Mouse (Mus musculus): Measurements from ENCODE around the gene Gp5. TPM values are rescaled to one million over a fixed set of nuclear protein-coding genes. Genes with fewer than 3 reads are reported as not detected.

The Gp5 gene
- polyA plus RNA-seq, 1 experiment from 2014 or later = 2.8 TPM

GRCm38 (mm10) chr16:30260012-30260635, 50.5 kb downstream of the Gp5 start:
- Histone ChIP-seq H3K27me3 (ENCODE audit: control insufficient read depth, insufficient read depth, low read length) (no peaks in the 10 kb centered on the region), H3K36me3 (ENCODE audit: control insufficient read depth, insufficient read depth, low read length) (no peaks in the 10 kb centered on the region), H3K27ac (replicated peaks; ENCODE audit: low read depth, low read length) (no peak overlapping the region), H3K4me1 (ENCODE audit: control insufficient read depth, insufficient read depth, low read length) (peaks cover 1% of the 10 kb centered on the region; the same call in 1 of the 2 replicates), H3K9me3 (ENCODE audit: control insufficient read depth, low read length) (no peaks in the 10 kb centered on the region), H3K4me3 (ENCODE audit: low read depth, low read length) (no peak overlapping the region), H3K4me2 (ENCODE audit: low read depth, severe bottlenecking) (no peak overlapping the region), H3K9ac (ENCODE audit: low read length) (no peak overlapping the region)
- 87% methylated on average over 15 of the region's 15 CpGs for WGBS
- DNase-seq (ENCODE audit: low spot score) = no peak
- ATAC-seq (ENCODE audit: insufficient number of reproducible peaks, low FRiP score, low TSS enrichment, low read depth) = no peak

DNA sequence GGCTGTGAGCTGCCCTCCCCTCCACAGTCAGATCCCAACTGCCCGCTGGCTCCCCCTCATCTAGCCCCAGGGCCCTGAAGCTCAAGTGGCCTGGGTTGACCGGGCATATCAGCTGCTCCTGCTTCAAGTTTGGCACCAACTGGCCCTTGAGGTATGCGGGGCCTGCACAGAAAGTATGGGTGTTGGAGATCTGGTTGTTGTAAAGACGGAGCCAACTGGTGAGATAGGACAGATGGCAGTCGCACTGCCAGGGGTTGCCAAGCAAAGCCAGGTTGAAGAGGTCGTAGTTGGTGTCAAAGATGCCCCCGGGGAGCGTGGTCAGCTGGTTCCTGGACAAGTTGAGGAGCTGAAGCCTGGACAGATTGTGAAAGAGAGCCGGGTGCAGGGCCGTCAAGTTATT, 51.1 kb downstream of the Gp5 start:
- WGBS = 89% methylated on average over 10 of the region's 10 CpGs
- DNase-seq (ENCODE audit: low spot score) = no peak

DNA sequence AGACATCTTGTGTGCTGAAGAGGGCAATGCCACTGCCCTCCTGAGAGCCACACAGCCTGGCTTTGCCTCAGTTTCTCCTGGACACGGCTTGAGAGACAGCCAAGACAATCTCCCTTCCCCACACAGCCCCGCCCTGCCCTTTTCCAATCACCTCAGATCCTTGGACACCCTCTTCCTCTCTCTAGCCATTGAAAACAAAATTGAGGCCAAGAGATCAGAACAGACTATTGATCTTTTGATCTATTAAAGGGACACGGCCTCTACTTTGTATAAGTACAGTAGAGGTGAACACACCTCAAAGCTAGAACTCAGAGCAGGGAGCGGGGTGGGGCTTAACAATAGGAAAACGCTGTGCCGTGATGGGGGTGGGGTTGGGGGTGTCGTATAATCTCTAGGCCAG, 52.1 kb downstream of the Gp5 start:
- no peak overlapping the region for H3K9ac ChIP-seq (ENCODE audit: low read length)
- H3K27me3 ChIP-seq (ENCODE audit: control insufficient read depth, insufficient read depth, low read length) = no peaks in the 10 kb centered on the region
- peaks cover 4% of the 10 kb centered on the region; the same call in 1 of the 2 replicates for H3K4me1 ChIP-seq (ENCODE audit: control insufficient read depth, insufficient read depth, low read length)
- no peak overlapping the region for H3K27ac ChIP-seq (replicated peaks; ENCODE audit: low read depth, low read length)
- H3K4me3 ChIP-seq (ENCODE audit: low read depth, low read length) = no peak overlapping the region
- DNase-seq (ENCODE audit: low spot score) (no peak), ATAC-seq (ENCODE audit: insufficient number of reproducible peaks, low FRiP score, low TSS enrichment, low read depth) (no peak)
- H3K36me3 ChIP-seq (ENCODE audit: control insufficient read depth, insufficient read depth, low read length) = no peaks in the 10 kb centered on the region
- 88% methylated on average over 7 of the region's 7 CpGs for WGBS
- no peaks in the 10 kb centered on the region for H3K9me3 ChIP-seq (ENCODE audit: control insufficient read depth, low read length)
- no peak overlapping the region for H3K4me2 ChIP-seq (ENCODE audit: low read depth, severe bottlenecking)

More for the DNA sequence above, 51.1 kb downstream of the Gp5 start:
- Histone ChIP-seq H3K9ac (ENCODE audit: low read length) (no peak overlapping the region), H3K9me3 (ENCODE audit: control insufficient read depth, low read length) (no peaks in the 10 kb centered on the region), H3K4me3 (ENCODE audit: low read depth, low read length) (no peak overlapping the region), H3K27me3 (ENCODE audit: control insufficient read depth, insufficient read depth, low read length) (no peaks in the 10 kb centered on the region), H3K4me2 (ENCODE audit: low read depth, severe bottlenecking) (no peak overlapping the region), H3K4me1 (ENCODE audit: control insufficient read depth, insufficient read depth, low read length) (peaks cover 4% of the 10 kb centered on the region; the same call in 1 of the 2 replicates), H3K27ac (replicated peaks; ENCODE audit: low read depth, low read length) (no peak overlapping the region), H3K36me3 (ENCODE audit: control insufficient read depth, insufficient read depth, low read length) (no peaks in the 10 kb centered on the region)
- ATAC-seq (ENCODE audit: insufficient number of reproducible peaks, low FRiP score, low TSS enrichment, low read depth) = no peak

- H3K4me3 ChIP-seq (ENCODE audit: low read depth, low read length) = no peak overlapping the region
- peaks cover 4% of the 10 kb centered on the region; the same call in 1 of the 2 replicates for H3K4me1 ChIP-seq (ENCODE audit: control insufficient read depth, insufficient read depth, low read length)
- ATAC-seq (ENCODE audit: insufficient number of reproducible peaks, low FRiP score, low TSS enrichment, low read depth) = no peak
- H3K4me2 ChIP-seq (ENCODE audit: low read depth, severe bottlenecking) = no peak overlapping the region
- no peaks in the 10 kb centered on the region for H3K36me3 ChIP-seq (ENCODE audit: control insufficient read depth, insufficient read depth, low read length)
- no peak overlapping the region for H3K9ac ChIP-seq (ENCODE audit: low read length)
- WGBS = 75% methylated on average over 9 of the region's 9 CpGs
- H3K27ac ChIP-seq (replicated peaks; ENCODE audit: low read depth, low read length) = no peak overlapping the region
- no peaks in the 10 kb centered on the region for H3K27me3 ChIP-seq (ENCODE audit: control insufficient read depth, insufficient read depth, low read length)
- no peak for DNase-seq (ENCODE audit: low spot score)
- H3K9me3 ChIP-seq (ENCODE audit: control insufficient read depth, low read length) = no peaks in the 10 kb centered on the region
Observed at GRCm38 (mm10) chr16:30257718-30258117, 52.9 kb downstream of the Gp5 start.

Other genes with a start within 250 kb of the Gp5 start
- 71.0 and 71.8 TPM in 2 replicates for gene Hes1, start 246.4 kb downstream of the Gp5 start, polyA plus RNA-seq (2014; fragmentation: Nextera tagmentation; extraction: Ambion mirVana)
- not detected in 2 replicates for gene Cpn2, start 43.3 kb downstream of the Gp5 start, polyA plus RNA-seq (2014; fragmentation: Nextera tagmentation; extraction: Ambion mirVana)
- gene Lrrc15, start 27.5 kb downstream of the Gp5 start, polyA plus RNA-seq (2014; fragmentation: Nextera tagmentation; extraction: Ambion mirVana) = 0.74 and 0.89 TPM in 2 replicates
- 13.6 and 14.1 TPM in 2 replicates for gene Atp13a3, start 95.2 kb upstream of the Gp5 start, polyA plus RNA-seq (2014; fragmentation: Nextera tagmentation; extraction: Ambion mirVana)
- 17.2 and 20.9 TPM in 2 replicates for gene Tmem44, start 240.1 kb upstream of the Gp5 start, polyA plus RNA-seq (2014; fragmentation: Nextera tagmentation; extraction: Ambion mirVana)

All from limb, embryonic 11.5 days (tissue).